Mouse (Mus musculus) thymus, adult 18-20 months (tissue): Measurements from ENCODE around the gene Msi2.

ENCODE experiments used
- DNase-seq, 2 experiments: peaks; one replicate each; pipeline ENCODE4 v3.0.0; 2022; ENCODE audit warnings: mixed read lengths in 2 of 2

Gene Msi2

GRCm38 (mm10) chr11:88612141-88612540 lies 106.2 kb downstream of the Msi2 start:
- no peak for DNase-seq

DNA sequence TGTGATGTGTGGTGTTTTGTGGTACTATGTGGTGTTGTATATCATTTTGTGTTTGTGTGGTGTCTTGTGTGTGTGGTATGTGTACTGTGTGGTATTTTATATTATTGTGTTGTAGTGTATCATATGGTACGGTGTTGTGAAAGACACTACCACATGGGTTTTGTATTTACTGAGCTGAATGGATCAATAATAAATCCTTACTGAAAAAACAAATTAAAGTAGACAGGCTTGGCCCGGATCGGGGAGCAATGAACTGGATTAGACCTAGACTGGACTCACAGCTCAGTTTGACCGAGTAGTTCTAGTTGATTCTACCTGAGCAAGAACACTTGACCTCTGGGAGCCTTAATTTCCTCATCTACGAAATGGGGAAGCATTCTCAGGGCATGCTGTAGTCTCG lies 107.5 kb downstream of the Msi2 start:
- no peak for DNase-seq

DNA sequence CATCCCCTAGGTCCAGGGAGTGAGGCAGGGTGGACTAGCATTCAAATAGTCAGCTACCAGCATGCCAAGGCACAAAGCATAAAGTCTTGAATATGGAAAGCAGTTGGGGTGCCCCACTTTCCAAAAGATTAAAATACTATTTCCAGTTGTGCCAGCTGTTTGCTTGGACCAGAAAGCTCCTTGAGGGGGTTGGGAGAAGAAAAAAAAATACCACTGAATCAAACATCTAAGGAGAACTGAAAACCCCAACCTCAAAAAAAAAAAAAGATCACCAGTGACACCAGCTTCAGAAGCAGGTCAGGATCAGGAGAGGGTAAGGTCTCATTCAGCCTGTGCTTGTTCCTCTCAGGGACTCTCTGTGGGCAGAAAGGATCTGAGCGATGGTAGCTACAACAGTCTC lies 108.2 kb downstream of the Msi2 start:
- DNase-seq = no peak

DNA sequence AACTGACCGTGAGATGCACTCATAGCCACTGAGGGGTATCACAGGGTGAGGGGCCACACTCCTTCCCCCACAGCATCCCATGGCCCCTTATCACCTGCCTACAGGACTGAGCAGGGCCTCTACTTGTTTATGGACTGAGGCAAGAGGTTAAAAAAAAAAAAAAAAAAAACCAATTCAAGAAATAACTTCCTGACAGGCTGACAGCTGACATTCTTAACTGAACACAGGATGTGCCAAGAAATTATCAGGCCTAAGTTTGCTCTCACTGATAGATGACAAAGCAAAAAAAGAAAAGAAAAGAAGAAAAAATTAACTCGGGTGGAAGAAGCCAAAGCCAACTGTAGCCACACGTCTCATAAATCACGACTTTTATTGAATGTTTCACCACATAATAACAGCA lies 109.7 kb downstream of the Msi2 start:
- DNase-seq = no peak

DNA sequence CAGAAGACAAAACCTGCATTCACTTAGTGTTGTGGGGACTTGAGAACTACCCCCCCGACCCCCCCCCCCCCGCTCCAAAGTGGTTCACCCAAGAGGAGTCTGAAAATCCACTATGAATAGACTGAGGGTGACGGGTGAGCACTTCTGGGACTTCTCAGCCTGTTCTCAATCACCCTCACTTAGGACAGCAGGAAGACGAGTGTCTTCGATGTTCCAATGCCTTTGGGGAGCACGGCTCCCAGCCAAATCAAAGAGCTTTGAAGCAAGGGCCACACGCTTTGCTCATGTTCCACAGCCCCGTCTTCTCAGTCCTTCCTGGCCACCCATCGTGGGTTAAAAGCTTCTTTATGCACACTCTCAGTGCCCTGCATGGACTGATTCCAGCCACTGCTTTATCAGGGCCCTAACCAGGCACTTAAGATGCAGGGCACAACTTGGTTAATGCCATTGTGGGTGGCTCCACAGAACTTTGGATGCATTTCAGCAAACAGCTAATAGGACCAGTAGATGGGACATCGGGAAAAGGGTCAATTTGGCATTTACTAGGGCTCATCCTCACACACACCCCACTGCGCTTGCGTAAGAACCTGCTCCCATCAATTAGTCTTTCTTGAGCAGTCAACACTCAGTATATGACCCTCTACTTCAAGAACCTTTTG lies 110.5 kb downstream of the Msi2 start:
- DNase-seq = no peak

DNA sequence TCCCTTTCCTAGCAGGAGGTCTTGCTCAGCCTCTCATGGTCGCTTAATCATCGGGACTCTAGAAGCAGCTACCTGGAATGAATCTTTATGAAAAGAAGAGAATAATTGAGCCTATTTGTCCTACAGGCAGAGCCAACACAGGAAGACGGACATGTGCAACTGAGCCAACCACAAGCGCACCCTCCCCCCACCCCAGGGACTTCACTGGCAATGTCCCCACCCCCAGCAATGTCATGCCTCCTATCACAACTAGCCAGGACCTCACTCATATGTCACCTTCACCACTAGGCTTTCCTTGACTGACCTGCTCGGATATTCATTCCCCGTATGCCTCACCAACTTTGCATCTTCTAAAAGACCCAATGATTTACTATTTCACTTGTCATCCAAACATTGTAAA lies 112.5 kb downstream of the Msi2 start:
- DNase-seq = no peak

GRCm38 (mm10) chr11:88605098-88605525 lies 113.2 kb downstream of the Msi2 start:
- no peak for DNase-seq

DNA sequence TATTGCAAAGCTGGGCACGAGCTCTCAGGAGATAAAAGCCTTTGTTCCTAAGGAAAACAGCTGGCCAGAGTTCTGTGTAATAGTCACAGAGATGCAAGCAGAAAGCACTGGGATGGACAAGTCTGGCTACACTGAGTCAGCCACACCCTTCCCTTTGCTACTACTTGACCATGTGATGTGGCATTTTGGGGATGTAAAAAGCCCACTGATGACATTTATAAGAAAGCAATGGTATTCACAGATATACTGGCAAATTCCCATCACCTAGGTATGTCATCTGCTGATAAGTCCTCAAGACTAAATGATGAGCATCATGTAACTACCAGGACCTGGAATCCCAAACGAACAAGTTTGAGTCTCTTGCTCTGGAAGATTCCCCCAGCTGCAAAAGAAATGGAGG lies 113.7 kb downstream of the Msi2 start:
- DNase-seq = no peak

- DNase-seq = no peak
Observed at GRCm38 (mm10) chr11:88603366-88603765, 114.9 kb downstream of the Msi2 start.

DNA sequence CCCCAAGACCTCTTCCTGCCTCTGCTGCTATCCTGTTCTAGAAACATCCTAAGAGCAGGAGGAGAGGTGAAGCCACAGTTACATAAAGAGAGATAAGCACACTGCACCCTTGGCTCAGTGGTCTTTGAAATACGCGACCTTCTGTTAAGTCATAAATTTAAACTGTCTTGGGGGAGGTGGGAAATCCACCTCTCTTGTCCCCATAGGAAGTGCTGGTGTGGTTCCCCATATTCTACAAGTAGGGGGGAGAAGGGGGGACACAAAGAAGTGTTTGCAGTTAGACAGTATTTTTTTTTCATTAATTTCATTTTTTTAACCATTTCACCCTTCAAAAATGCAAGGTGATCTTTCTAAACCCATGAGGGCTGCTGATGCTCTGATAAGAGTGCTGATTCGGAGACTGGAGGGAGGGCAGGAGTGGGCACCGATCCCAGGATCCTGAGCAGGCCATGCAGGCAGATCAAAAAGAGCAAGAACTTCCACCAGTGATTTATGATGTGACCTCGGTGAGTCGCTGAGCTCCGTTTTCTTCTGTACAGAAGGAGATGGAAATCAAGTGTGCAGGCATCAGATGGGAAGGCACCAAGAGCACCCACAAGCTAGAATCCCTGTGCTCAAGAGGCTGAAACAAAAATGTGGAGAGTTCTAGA lies 115.7 kb downstream of the Msi2 start:
- DNase-seq = no peak

GRCm38 (mm10) chr11:88600194-88600593 lies 118.1 kb downstream of the Msi2 start:
- DNase-seq = no peak

DNA sequence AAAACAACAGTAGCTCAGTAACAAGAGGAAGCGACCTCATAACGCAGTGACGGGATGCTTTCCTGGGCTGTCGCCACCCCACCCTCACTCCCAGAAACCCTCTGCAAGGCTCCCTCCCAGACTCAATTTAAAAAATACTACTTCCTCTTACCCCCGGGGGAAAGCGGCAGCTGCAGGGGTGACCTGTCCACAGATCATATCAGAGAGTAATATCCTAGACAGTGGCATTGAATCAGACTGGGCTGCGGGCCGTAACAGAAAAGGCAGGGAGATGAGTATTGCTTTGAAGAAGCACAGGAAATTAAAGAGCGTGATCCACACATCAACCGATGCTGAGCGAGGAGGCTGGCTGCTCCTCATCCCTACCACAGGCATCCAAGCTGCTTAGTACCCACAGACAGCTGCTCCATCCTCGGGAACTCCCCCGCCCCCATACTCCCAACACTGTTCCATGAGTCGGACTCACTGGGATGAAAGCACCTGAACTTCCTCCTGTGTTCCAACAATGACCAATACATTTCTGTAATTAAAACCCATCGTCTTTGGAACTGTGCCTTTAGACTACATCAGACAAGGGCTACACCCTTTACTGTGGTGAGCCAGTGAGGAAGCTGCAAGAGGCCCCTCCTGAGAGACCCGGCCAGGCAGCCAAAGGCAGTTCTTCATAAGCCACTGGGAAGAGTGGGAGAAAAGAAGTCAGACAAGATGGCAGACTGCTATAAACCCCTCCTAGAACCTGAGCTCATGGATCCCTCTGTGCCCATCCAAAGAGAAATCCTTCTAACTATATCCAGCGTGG lies 118.8 kb downstream of the Msi2 start:
- no peak for DNase-seq

DNA sequence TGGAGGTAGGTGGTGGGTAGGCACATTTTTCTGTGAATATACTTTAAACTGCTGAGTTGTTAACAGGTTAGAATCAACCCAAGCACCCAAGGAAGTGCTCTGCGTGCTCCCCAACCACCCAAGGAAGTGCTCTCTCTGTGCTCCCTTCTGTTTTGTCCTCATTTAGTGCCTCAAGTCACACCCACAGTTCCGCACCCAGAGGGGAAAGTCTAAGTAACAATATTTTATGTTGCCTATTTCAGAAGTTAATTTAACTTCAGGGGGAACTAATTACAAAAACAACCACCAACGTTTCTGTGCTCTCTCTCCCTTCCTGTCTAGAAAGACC lies 119.5 kb downstream of the Msi2 start:
- DNase-seq = no peak

DNA sequence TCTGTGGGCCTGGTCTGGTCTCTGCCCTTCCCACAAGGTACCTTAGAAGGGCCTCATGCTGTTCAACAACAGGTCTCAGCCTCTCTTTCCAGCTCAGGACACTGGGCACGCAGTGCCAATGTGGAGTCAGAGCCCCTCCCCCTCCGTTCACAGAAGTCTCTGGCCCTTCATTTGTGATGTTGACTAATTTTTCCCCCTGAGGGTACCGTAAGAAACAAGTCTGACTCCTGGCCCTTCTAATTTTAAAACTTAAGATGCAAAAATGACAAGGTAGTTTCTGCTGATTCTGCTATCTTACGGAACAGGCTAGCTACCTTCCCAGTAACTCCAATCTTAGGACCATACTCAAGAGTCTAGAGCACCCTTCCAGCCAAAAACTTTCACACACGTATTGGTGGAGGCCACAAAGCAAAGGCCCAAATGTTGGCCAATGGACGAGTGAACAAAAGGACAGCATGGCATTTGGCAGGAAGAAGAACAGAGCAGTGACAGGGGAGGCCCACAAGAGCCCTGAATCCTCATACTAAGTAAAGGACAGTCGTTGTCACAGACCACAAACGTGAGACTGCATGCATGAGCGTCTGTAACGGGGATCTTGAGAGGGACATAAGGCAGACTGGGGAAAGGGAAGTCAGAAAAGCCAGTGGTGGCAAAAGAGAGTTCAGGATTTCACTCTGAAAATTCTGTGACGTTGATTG lies 120.0 kb downstream of the Msi2 start:
- no peak for DNase-seq

DNA sequence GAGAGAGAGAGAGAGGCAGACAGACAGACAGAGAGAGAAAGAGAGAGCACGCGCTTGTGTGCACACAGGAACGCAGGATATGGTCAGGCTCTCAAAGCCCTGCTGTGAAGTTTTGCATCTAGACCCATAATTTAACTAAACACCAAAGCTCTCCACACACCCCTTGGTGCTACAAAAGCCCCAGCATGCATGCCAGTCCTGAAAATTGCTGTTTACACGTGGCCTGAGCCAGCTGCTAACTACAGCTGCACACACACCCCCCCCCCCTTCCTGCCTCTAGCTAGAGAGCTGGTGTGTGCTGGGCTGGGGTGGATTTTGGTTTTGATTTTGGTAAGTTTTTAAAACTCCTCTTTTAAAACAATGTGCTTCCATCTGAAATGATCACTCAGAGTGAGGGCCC lies 122.7 kb downstream of the Msi2 start:
- DNase-seq = peak; percentile 55 to 74

DNA sequence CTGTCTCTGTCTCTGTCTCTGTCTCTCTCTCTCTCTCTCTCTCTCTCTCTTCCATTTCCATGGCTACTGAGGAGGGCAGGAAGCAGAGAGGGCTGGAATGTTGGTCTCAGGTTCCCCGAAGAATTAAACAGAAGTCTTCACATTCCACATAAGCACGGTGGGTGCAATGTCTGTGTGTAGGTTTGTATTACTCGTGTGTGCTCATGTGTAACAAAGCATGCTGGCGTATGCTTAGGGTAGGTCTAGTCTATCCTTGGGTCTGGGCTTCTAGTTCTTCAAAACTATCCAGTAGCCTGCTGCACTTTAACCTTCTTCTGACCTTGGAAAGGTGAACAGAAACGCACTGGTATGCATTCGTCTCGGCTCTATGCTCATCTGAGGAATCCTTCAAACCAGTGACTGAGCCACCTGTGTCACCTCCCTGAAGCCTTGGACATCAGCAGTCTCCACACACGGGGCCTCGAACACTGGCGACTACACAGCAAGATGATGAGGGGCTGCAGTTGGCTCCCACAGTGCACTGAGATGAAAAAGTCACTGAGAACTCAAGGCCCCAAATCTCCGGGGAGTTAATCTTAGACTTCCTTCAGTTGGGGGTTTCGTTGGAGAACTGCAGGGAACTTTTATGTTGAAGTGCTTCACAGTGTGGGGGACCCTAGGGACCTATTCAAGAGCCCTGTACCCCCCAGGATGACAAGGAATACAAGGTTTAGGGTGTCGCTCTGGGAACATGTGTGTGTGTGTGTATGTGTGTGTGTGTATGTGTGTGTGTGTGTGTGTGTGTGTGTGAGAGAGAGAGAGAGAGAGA lies 123.3 kb downstream of the Msi2 start:
- DNase-seq = no peak

DNA sequence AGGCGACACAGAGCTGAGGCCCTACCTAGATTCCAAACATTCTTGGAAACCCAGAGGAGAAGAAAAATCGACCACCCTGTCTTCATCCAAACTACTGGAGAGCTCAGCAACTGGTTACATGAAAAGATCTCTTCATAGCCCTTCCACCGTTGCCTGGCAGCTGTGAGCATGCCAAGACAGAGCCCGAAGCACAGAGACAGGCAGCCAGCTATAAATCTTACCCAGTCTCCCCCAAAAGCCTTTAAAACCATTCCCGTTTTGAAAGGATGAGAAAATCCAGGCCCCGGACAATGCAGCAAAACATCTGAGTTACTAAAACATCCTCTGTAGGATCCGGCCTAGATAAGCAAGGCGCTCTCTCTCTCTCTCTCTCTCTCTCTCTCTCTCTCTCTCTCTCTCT lies 124.3 kb downstream of the Msi2 start:
- DNase-seq = no peak

- no peak for DNase-seq
Observed at GRCm38 (mm10) chr11:88592099-88592498, 126.2 kb downstream of the Msi2 start.

GRCm38 (mm10) chr11:88590647-88591046 lies 127.7 kb downstream of the Msi2 start:
- DNase-seq = no peak

GRCm38 (mm10) chr11:88589641-88590040 lies 128.7 kb downstream of the Msi2 start:
- no peak for DNase-seq

GRCm38 (mm10) chr11:88588688-88589210 lies 129.6 kb downstream of the Msi2 start:
- DNase-seq = no peak

DNA sequence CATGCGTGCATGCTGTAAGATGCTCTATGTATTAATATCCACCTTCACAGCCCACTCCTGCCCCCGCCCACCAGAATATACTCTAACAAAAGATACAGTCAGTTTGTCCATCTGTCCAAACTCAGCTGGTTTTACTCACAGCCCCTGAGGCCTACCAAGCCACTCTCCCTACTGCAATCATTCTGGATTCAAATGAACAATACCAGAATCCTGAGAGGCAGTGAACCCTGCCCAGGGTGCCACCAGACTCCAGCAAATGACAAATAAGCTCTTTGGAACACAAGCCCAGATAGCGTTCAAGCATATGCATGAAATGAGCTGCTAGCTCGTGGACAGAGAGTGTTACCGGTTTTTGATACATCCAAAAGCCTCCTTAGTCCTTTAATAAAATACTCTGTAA lies 130.6 kb downstream of the Msi2 start:
- DNase-seq = no peak
